Mouse (Mus musculus): ENCODE measurements around the gene Gucy2c. TPM values are rescaled to one million over a fixed set of nuclear protein-coding genes. Genes with fewer than 3 reads are reported as not detected.

Gucy2c gene
- 0.75 and 0.83 TPM in 2 replicates for polyA plus RNA-seq (2012; rRNA removed)

DNA sequence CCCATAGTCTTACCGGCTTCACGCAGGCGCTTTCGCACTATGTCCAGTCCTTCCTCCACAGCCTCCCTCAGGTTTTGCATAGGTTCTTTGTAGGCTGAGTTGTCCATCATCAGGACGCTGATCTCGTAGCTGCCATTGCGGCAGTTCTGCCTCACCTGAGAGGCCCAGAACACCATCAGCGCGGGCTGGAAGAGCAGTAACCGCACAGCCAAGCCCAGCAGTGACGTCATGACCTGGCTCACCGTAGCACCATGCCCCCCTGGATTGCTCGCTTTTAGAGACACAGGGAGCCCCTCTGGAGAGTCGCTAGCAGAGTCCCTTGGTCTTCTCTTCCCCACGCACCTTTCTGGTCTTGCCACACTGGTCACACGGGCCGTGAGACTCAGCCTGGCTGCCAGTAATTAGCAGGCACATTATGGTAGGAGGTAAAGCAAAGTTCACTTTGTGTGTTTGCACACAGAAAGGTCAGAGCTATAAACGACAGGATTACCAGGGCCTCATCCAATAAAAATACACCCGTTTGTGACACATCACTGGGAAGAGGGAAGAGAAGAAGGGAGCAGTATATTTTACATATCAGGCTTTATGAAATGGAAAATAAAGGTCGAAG lies at the start of gene Gucy2c:
Gene Gucy2c (minus strand): TSS at position 389 of the 610 bp plus-strand sequence.

DNA sequence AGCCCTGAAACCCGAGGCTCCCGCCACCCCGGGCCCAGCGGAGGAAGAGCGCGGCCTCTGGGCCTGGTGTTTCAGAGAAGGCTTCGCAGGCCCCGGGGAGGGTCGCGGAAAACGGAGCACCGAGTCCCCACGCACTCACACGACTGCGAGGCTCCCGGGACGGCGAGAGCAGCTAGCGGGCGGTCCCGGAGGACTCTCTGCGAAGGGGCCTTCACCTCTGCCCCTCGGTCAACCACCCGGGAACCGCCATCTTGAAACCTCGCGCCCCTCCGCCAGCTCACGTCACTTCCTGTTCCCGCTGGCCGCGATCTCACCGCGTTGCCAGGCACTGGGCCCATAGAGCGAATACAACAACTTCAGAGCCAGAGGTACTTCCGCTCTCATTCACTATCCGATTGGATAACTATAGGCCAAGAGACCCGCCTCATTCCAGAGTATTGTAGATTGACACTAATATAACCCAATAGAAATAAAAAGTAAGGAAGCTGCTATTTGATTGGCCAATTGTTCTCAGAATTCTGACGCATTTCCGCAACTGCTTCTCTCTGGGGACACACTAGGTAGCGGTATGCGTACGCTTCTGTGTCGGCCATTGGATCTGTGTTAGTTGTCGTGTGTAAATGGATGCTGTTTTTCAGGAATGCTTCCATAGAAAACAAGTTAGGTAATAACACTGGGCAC lies 46.5 kb upstream of the Gucy2c start, which contains the start of gene Wbp11:
Gene Wbp11 (minus strand): TSS at position 353 of the 681 bp plus-strand sequence.

DNA sequence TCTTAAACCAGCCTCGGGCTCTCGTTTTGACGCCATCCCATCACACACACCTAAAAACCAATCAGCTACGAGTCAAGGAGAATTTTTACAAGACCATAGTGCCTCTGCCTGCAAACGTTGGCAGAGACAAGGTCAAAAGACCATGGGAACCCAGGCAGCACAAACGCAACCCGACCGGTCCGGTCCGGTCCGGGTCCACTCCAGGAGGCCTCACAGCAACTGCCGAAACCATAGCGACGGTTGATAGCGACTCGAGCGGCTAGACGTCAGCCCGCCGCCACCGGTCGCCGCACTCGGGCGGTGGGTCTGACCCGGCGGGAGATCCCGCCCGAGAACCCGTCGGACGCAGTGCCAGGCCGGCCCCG lies 45.9 kb upstream of the Gucy2c start, which contains the start of gene BC049715:
Gene BC049715 (plus strand): TSS at position 111 of the 365 bp plus-strand sequence.

DNA sequence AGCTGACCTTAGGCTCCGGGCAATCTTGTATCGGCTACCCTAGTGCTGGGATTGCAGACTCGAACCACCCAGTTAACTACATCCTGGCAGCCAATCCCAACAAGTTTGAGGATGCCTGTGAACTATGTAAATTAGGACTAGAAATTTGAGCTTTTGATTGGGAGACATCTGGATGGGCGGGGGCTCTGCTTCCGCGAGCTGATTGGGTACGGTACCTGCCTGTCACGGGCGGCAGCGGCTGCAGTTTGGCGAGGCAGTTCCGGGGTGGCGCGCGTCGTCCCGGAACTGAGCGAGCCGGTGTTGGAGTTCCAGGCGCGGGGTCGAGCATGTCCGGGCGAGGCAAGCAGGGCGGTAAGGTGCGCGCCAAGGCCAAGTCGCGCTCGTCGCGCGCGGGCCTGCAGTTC lies 26.5 kb upstream of the Gucy2c start, which contains the start of gene H2afj:
Gene H2afj (plus strand): TSS at position 231 of the 404 bp plus-strand sequence.

DNA sequence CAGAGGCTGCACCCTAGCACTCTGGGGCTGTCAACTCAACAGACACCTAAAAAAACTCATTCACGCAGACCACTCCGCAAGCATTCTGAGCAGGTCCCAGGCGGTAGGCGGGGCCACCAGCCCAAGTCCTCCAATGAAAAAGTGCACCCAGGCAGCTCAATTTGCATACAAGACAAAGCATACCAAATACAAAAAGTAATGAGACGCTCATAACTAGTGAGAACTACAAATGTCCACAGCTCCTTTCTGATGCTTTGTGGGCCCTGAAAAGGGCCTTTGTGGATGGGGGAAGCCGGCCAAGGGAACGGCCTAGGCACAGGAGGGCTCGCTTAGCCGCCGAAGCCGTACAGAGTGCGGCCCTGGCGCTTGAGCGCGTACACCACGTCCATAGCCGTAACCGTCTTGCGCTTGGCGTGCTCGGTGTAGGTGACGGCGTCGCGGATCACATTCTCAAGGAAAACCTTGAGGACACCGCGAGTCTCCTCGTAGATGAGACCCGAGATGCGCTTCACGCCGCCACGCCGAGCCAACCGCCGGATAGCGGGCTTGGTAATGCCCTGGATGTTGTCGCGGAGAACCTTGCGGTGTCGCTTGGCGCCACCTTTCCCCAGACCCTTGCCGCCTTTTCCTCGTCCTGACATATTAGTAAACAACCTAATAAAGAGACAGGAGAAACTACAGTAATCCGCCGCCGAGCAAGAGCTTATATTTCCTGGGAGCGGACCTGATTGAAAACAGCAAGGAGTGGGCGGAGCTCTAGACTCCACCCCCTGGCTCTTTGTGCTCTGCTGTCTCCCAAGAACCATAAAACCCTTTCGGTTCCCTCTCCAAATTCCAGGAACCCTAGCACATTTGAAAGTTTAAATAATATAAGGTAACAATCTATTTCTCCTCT lies 22.4 kb upstream of the Gucy2c start, which contains the start of gene Hist4h4:
Gene Hist4h4 (minus strand): TSS at position 677 of the 895 bp plus-strand sequence.

DNA sequence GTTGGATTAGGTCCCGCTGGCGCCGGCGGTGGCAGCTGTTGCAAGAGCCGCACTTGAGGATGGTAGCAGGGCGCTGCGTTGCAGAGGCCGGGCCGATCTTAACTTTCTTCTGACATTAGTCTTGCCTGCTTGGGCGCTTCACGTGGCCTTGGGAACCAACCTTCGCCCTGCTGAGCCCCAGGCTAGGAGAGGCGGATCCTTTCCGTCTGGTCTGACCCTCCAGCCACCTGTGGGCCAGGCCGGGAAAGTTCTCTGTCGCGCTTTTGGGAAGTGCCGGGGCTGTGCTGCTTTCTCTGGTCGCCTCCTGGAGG lies 119.9 kb downstream of the Gucy2c start, which contains the start of gene Plbd1:
Gene Plbd1 (minus strand): TSS at position 223 of the 311 bp plus-strand sequence.

Other genes starting within 250 kb of the Gucy2c start
- 22.4 and 25.5 TPM in 2 replicates for gene Plbd1, start 119.8 kb downstream of the Gucy2c start, polyA plus RNA-seq (2012; rRNA removed)
- 0.76 and 0.89 TPM in 2 replicates for gene Hist4h4, start 22.6 kb upstream of the Gucy2c start, polyA plus RNA-seq (2012; rRNA removed)
- 92.2 and 105 TPM in 2 replicates for gene H2afj, start 26.5 kb upstream of the Gucy2c start, polyA plus RNA-seq (2012; rRNA removed)
- 0.29 and 0.90 TPM in 2 replicates for gene BC049715, start 45.9 kb upstream of the Gucy2c start, polyA plus RNA-seq (2012; rRNA removed)
- 19.3 and 23.3 TPM in 2 replicates for gene Wbp11, start 46.5 kb upstream of the Gucy2c start, polyA plus RNA-seq (2012; rRNA removed)
- gene Smco3, start 53.7 kb upstream of the Gucy2c start, polyA plus RNA-seq (2012; rRNA removed), result 0.04 and 0.12 TPM in 2 replicates
- 10.2 and 11.2 TPM in 2 replicates for gene Art4, start 76.0 kb upstream of the Gucy2c start, polyA plus RNA-seq (2012; rRNA removed)
- 9.0 and 9.7 TPM in 2 replicates for gene Mgp, start 94.1 kb upstream of the Gucy2c start, polyA plus RNA-seq (2012; rRNA removed)
- gene Erp27, start 140.4 kb upstream of the Gucy2c start, polyA plus RNA-seq (2012; rRNA removed), result 0.44 and 0.49 TPM in 2 replicates
- gene Pde6h, start 142.1 kb upstream of the Gucy2c start, polyA plus RNA-seq (2012; rRNA removed), result 0.10 TPM in 2 replicates
- gene Arhgdib, start 160.1 kb upstream of the Gucy2c start, polyA plus RNA-seq (2012; rRNA removed), result 173 and 214 TPM in 2 replicates

Measured in liver, embryonic 18 days (tissue).